Mouse (Mus musculus): ENCODE data around the gene Sfxn2. TPM values are rescaled to one million over a fixed set of nuclear protein-coding genes. Genes with fewer than 3 reads are reported as not detected.
A peak's percentile ranks its signal among the peaks of the same experiment; 100 is the strongest.

Sfxn2 gene
- polyA plus RNA-seq, 1 experiment from 2014 or later, result 8.0 TPM

GRCm38 (mm10) chr19:46533525-46533924 lies 39.6 kb upstream of the Sfxn2 start:
- Histone ChIP-seq H3K36me3 (ENCODE audit: control insufficient read depth, insufficient read depth, low read length) (0 out of 2 replicates have a peak, but pooled peaks cover 6% of the 10 kb centered on the region), H3K27ac (replicated peaks in 1 of 2; ENCODE audit: control insufficient read depth in 1 of 2, insufficient read depth in 1 of 2, low read depth in 2 of 2, low read length in 2 of 2) (no peak overlapping the region; a peak in 1 of 4 replicates), H3K4me2 (ENCODE audit: low read length) (no peak overlapping the region), H3K27me3 (ENCODE audit: control insufficient read depth, insufficient read depth, low read length) (no peaks in the 10 kb centered on the region), H3K9me3 (ENCODE audit: control insufficient read depth, low read length) (no peaks in the 10 kb centered on the region), H3K4me1 (ENCODE audit: control insufficient read depth in 2 of 2, insufficient read depth in 2 of 2, low read length in 2 of 2) (peaks cover 45 to 46% of the 10 kb centered on the region in 2 experiments), H3K9ac (ENCODE audit: low read length) (no peak overlapping the region), H3K4me3 (ENCODE audit: control insufficient read depth in 1 of 2, insufficient read depth in 1 of 2, low read depth in 1 of 2, low read length in 2 of 2) (no peak overlapping the region)
- ATAC-seq (ENCODE audit: insufficient number of reproducible peaks, insufficient read depth, low FRiP score, low read depth), result no peak
- 83% methylated on average over 5 of the region's 5 CpGs for WGBS

GRCm38 (mm10) chr19:46534542-46535098 lies 38.5 kb upstream of the Sfxn2 start:
- no peak overlapping the region for H3K27ac ChIP-seq (replicated peaks in 1 of 2; ENCODE audit: control insufficient read depth in 1 of 2, insufficient read depth in 1 of 2, low read depth in 2 of 2, low read length in 2 of 2)
- ATAC-seq (ENCODE audit: insufficient number of reproducible peaks, insufficient read depth, low FRiP score, low read depth), result no peak
- H3K4me2 ChIP-seq (ENCODE audit: low read length), result no peak overlapping the region
- 0 out of 2 replicates have a peak, but pooled peaks cover 6% of the 10 kb centered on the region for H3K36me3 ChIP-seq (ENCODE audit: control insufficient read depth, insufficient read depth, low read length)
- H3K4me1 ChIP-seq (ENCODE audit: control insufficient read depth in 2 of 2, insufficient read depth in 2 of 2, low read length in 2 of 2), result peaks cover 36% of the 10 kb centered on the region in 2 experiments
- H3K27me3 ChIP-seq (ENCODE audit: control insufficient read depth, insufficient read depth, low read length), result no peaks in the 10 kb centered on the region
- 62% methylated on average over 6 of the region's 6 CpGs for WGBS
- H3K9me3 ChIP-seq (ENCODE audit: control insufficient read depth, low read length), result no peaks in the 10 kb centered on the region
- no peak overlapping the region for H3K9ac ChIP-seq (ENCODE audit: low read length)
- no peak overlapping the region for H3K4me3 ChIP-seq (ENCODE audit: control insufficient read depth in 1 of 2, insufficient read depth in 1 of 2, low read depth in 1 of 2, low read length in 2 of 2)

GRCm38 (mm10) chr19:46537357-46537756 lies 35.8 kb upstream of the Sfxn2 start:
- H3K9me3 ChIP-seq (ENCODE audit: control insufficient read depth, low read length), result no peaks in the 10 kb centered on the region
- H3K27ac ChIP-seq (replicated peaks in 1 of 2; ENCODE audit: control insufficient read depth in 1 of 2, insufficient read depth in 1 of 2, low read depth in 2 of 2, low read length in 2 of 2), result no peak overlapping the region
- peaks cover 26% of the 10 kb centered on the region for H3K36me3 ChIP-seq (ENCODE audit: control insufficient read depth, insufficient read depth, low read length)
- no peak overlapping the region for H3K4me2 ChIP-seq (ENCODE audit: low read length)
- no peak for ATAC-seq (ENCODE audit: insufficient number of reproducible peaks, insufficient read depth, low FRiP score, low read depth)
- H3K4me3 ChIP-seq (ENCODE audit: control insufficient read depth in 1 of 2, insufficient read depth in 1 of 2, low read depth in 1 of 2, low read length in 2 of 2), result no peak overlapping the region
- peaks cover 9 to 10% of the 10 kb centered on the region in 2 experiments for H3K4me1 ChIP-seq (ENCODE audit: control insufficient read depth in 2 of 2, insufficient read depth in 2 of 2, low read length in 2 of 2)
- H3K27me3 ChIP-seq (ENCODE audit: control insufficient read depth, insufficient read depth, low read length), result no peaks in the 10 kb centered on the region
- 93% methylated on average over 9 of the region's 9 CpGs for WGBS
- no peak overlapping the region for H3K9ac ChIP-seq (ENCODE audit: low read length)

- ATAC-seq (ENCODE audit: insufficient number of reproducible peaks, insufficient read depth, low FRiP score, low read depth), result no peak
- Histone ChIP-seq H3K27me3 (ENCODE audit: control insufficient read depth, insufficient read depth, low read length) (no peaks in the 10 kb centered on the region), H3K27ac (replicated peaks in 1 of 2; ENCODE audit: control insufficient read depth in 1 of 2, insufficient read depth in 1 of 2, low read depth in 2 of 2, low read length in 2 of 2) (no peak overlapping the region), H3K36me3 (ENCODE audit: control insufficient read depth, insufficient read depth, low read length) (peaks cover 35% of the 10 kb centered on the region), H3K9me3 (ENCODE audit: control insufficient read depth, low read length) (no peaks in the 10 kb centered on the region), H3K4me1 (ENCODE audit: control insufficient read depth in 2 of 2, insufficient read depth in 2 of 2, low read length in 2 of 2) (peaks cover under 1 to 2% of the 10 kb centered on the region in 2 experiments; a peak in 2 of 4 replicates), H3K4me2 (ENCODE audit: low read length) (no peak overlapping the region), H3K4me3 (ENCODE audit: control insufficient read depth in 1 of 2, insufficient read depth in 1 of 2, low read depth in 1 of 2, low read length in 2 of 2) (no peak overlapping the region), H3K9ac (ENCODE audit: low read length) (no peak overlapping the region)
- WGBS, result 79% methylated on average over 6 of the region's 6 CpGs
Observed at GRCm38 (mm10) chr19:46538213-46538612, 35.0 kb upstream of the Sfxn2 start.

- Histone ChIP-seq H3K4me1 (ENCODE audit: control insufficient read depth in 2 of 2, insufficient read depth in 2 of 2, low read length in 2 of 2) (no peaks in the 10 kb centered on the region), H3K27ac (replicated peaks in 1 of 2; ENCODE audit: control insufficient read depth in 1 of 2, insufficient read depth in 1 of 2, low read depth in 2 of 2, low read length in 2 of 2) (no peak overlapping the region), H3K4me2 (ENCODE audit: low read length) (no peak overlapping the region), H3K9ac (ENCODE audit: low read length) (no peak overlapping the region), H3K9me3 (ENCODE audit: control insufficient read depth, low read length) (no peaks in the 10 kb centered on the region), H3K36me3 (ENCODE audit: control insufficient read depth, insufficient read depth, low read length) (peaks cover 42% of the 10 kb centered on the region), H3K4me3 (ENCODE audit: control insufficient read depth in 1 of 2, insufficient read depth in 1 of 2, low read depth in 1 of 2, low read length in 2 of 2) (no peak overlapping the region), H3K27me3 (ENCODE audit: control insufficient read depth, insufficient read depth, low read length) (no peaks in the 10 kb centered on the region)
- WGBS, result 81% methylated on average over 8 of the region's 8 CpGs
- ATAC-seq (ENCODE audit: insufficient number of reproducible peaks, insufficient read depth, low FRiP score, low read depth), result no peak
Observed at GRCm38 (mm10) chr19:46542750-46543149, 30.4 kb upstream of the Sfxn2 start.

- no peak for ATAC-seq (ENCODE audit: insufficient number of reproducible peaks, insufficient read depth, low FRiP score, low read depth)
- no peaks in the 10 kb centered on the region for H3K9me3 ChIP-seq (ENCODE audit: control insufficient read depth, low read length)
- no peaks in the 10 kb centered on the region for H3K4me1 ChIP-seq (ENCODE audit: control insufficient read depth in 2 of 2, insufficient read depth in 2 of 2, low read length in 2 of 2)
- H3K9ac ChIP-seq (ENCODE audit: low read length), result no peak overlapping the region
- no peak overlapping the region for H3K4me3 ChIP-seq (ENCODE audit: control insufficient read depth in 1 of 2, insufficient read depth in 1 of 2, low read depth in 1 of 2, low read length in 2 of 2)
- whole genome bisulfite sequencing, result 63% methylated on average over 6 of the region's 6 CpGs
- peaks cover 42% of the 10 kb centered on the region for H3K36me3 ChIP-seq (ENCODE audit: control insufficient read depth, insufficient read depth, low read length)
- H3K27me3 ChIP-seq (ENCODE audit: control insufficient read depth, insufficient read depth, low read length), result no peaks in the 10 kb centered on the region
- H3K4me2 ChIP-seq (ENCODE audit: low read length), result no peak overlapping the region
- 0 out of 4 replicates have a peak overlapping the region, but pooled peaks of 1 of the 2 experiments have one; percentile 24 for H3K27ac ChIP-seq (replicated peaks in 1 of 2; ENCODE audit: control insufficient read depth in 1 of 2, insufficient read depth in 1 of 2, low read depth in 2 of 2, low read length in 2 of 2)
Observed at GRCm38 (mm10) chr19:46547565-46547964, 25.6 kb upstream of the Sfxn2 start.

- 0 out of 4 replicates have a peak overlapping the region, but pooled peaks of 1 of the 2 experiments have one; percentile 19 for H3K27ac ChIP-seq (replicated peaks in 1 of 2; ENCODE audit: control insufficient read depth in 1 of 2, insufficient read depth in 1 of 2, low read depth in 2 of 2, low read length in 2 of 2)
- no peaks in the 10 kb centered on the region for H3K4me1 ChIP-seq (ENCODE audit: control insufficient read depth in 2 of 2, insufficient read depth in 2 of 2, low read length in 2 of 2)
- no peak overlapping the region for H3K4me3 ChIP-seq (ENCODE audit: control insufficient read depth in 1 of 2, insufficient read depth in 1 of 2, low read depth in 1 of 2, low read length in 2 of 2)
- peaks cover 36% of the 10 kb centered on the region for H3K36me3 ChIP-seq (ENCODE audit: control insufficient read depth, insufficient read depth, low read length)
- ATAC-seq (ENCODE audit: insufficient number of reproducible peaks, insufficient read depth, low FRiP score, low read depth), result no peak
- H3K9me3 ChIP-seq (ENCODE audit: control insufficient read depth, low read length), result no peaks in the 10 kb centered on the region
- whole genome bisulfite sequencing, result 84% methylated on average over 10 of the region's 10 CpGs
- no peak overlapping the region for H3K9ac ChIP-seq (ENCODE audit: low read length)
- no peak overlapping the region for H3K4me2 ChIP-seq (ENCODE audit: low read length)
- H3K27me3 ChIP-seq (ENCODE audit: control insufficient read depth, insufficient read depth, low read length), result no peaks in the 10 kb centered on the region
Observed at GRCm38 (mm10) chr19:46548110-46548509, 25.1 kb upstream of the Sfxn2 start.

GRCm38 (mm10) chr19:46550385-46550784 lies 22.8 kb upstream of the Sfxn2 start:
- peaks cover 5 to 6% of the 10 kb centered on the region in 2 experiments; a peak in 2 of 4 replicates for H3K4me1 ChIP-seq (ENCODE audit: control insufficient read depth in 2 of 2, insufficient read depth in 2 of 2, low read length in 2 of 2)
- no peak overlapping the region for H3K4me2 ChIP-seq (ENCODE audit: low read length)
- ATAC-seq (ENCODE audit: insufficient number of reproducible peaks, insufficient read depth, low FRiP score, low read depth), result no peak
- no peak overlapping the region for H3K4me3 ChIP-seq (ENCODE audit: control insufficient read depth in 1 of 2, insufficient read depth in 1 of 2, low read depth in 1 of 2, low read length in 2 of 2)
- H3K27ac ChIP-seq (replicated peaks in 1 of 2; ENCODE audit: control insufficient read depth in 1 of 2, insufficient read depth in 1 of 2, low read depth in 2 of 2, low read length in 2 of 2), result no peak overlapping the region
- peaks cover 41% of the 10 kb centered on the region for H3K36me3 ChIP-seq (ENCODE audit: control insufficient read depth, insufficient read depth, low read length)
- 84% methylated on average over 4 of the region's 4 CpGs for WGBS
- no peaks in the 10 kb centered on the region for H3K9me3 ChIP-seq (ENCODE audit: control insufficient read depth, low read length)
- H3K27me3 ChIP-seq (ENCODE audit: control insufficient read depth, insufficient read depth, low read length), result no peaks in the 10 kb centered on the region
- no peak overlapping the region for H3K9ac ChIP-seq (ENCODE audit: low read length)

All from heart, embryonic 14.5 days (tissue).